Mouse (Mus musculus) bone marrow, adult 2 months (tissue): ENCODE measurements at regions not wholly inside any gene's neighbourhood (a gene's known extent, or its start where the extent isn't known, plus 50 kb on each side); places are given as distances from the start of the nearest gene placed in this dataset.

Experiments
- CTCF ChIP-seq: fragments of 200-500 bp; IDR thresholded peaks from 2 replicates; pipeline ENCODE4 v1.5.1; 2011; ENCODE audit warnings: low read length, control low read depth; ENCODE audit not compliant: control insufficient read depth, insufficient read depth
- POLR2A ChIP-seq: fragments of 200-500 bp; IDR thresholded peaks from 2 replicates; pipeline ENCODE4 v1.6.1; 2011; ENCODE audit warnings: low read depth, mild to moderate bottlenecking, control low read depth, low read length, borderline replicate concordance; ENCODE audit not compliant: control insufficient read depth

- TF ChIP-seq POLR2A (no peak), CTCF (no peak)
These were observed 165.2 kb downstream of the Irx1 start for GRCm38 (mm10) chr13:71798288-71798687.
